9 mouse cellular contexts compared by ENCODE assay signal in the genomic region with DNA sequence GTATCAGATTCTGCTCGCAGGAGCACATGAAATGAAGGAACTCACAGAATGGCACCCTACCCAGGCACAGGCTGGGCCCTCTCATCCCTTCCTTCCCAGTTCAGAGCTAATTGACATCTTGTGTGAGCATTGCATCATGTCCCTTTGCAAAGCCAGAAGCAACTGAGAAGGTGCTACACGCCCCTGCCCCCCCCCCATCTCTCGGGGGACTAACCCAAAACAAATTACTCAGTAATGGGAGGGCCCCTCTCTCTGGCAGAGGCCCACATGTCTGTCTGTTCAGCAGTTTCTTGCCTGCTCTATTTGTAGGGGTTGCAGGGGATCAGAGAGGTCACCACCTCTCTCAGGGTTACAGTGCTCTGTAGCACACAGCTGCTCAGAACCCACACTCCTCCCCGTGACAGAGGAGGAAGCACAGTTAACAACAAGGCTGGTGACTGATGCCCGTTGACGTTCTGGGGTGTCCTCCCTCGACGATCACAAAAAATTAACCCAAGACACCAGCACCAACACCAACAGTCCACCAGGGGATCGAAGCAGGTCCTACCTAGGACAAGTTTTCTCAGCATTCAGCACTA.
DNase-seq lines count a peak whose midpoint lies in the region; ATAC-seq and TF ChIP-seq lines count a peak whose summit lies in the region.
"Had no signal": no experiment of that assay in that cellular context is flagged by ENCODE, and none has a peak within 500 bp of the region (broad histone marks: within the 10 kb centered on the region; RNA-seq: fewer than 3 reads in every experiment).

No protein-coding gene starts in this region.

- H3K4me1 ChIP-seq in ES-E14 (ENCODE audit: control insufficient read depth in 2 of 2, insufficient read depth in 2 of 2, low read length in 2 of 2, poor library complexity in 1 of 2): peaks cover 25 to 38% of the 10 kb centered on the region in 2 experiments
- peaks cover 51% of the 10 kb centered on the region for H3K4me1 ChIP-seq in embryonic facial prominence, embryonic 15.5 days
- H3K4me1 ChIP-seq in heart, embryonic 16.5 days (ENCODE audit: control insufficient read depth, insufficient read depth, low read length): peaks cover 72% of the 10 kb centered on the region
- peaks cover 88% of the 10 kb centered on the region for H3K4me1 ChIP-seq in kidney, embryonic 16.5 days (ENCODE audit: insufficient read depth, low read length)
- H3K4me1 ChIP-seq in thymus, adult 2 months (replicated peaks; ENCODE audit: control insufficient read depth, insufficient read depth, low read length): peaks cover 59% of the 10 kb centered on the region

- 45% methylated on average over 9 of the region's 9 CpGs for WGBS in embryonic facial prominence, embryonic 15.5 days
- WGBS in heart, embryonic 16.5 days: 47% methylated on average over 9 of the region's 9 CpGs
- whole genome bisulfite sequencing in kidney, embryonic 16.5 days: 18% methylated on average over 9 of the region's 9 CpGs
- 8% methylated on average over 9 of the region's 9 CpGs for WGBS in thymus, adult 2 months

- no peak overlapping the region for H3K4me3 ChIP-seq in ES-E14 (ENCODE audit: insufficient read depth in 1 of 2, low read depth in 1 of 2, low read length in 2 of 2, poor library complexity in 1 of 2, severe bottlenecking in 1 of 2)
- H3K4me3 ChIP-seq in embryonic facial prominence, embryonic 15.5 days (replicated peaks): no peak overlapping the region
- H3K4me3 ChIP-seq in heart, embryonic 16.5 days (ENCODE audit: low read length): no peak overlapping the region
- no peak overlapping the region for H3K4me3 ChIP-seq in kidney, embryonic 16.5 days (ENCODE audit: low read length)
- no peak overlapping the region for H3K4me3 ChIP-seq in thymus, adult 2 months (ENCODE audit: control insufficient read depth, insufficient read depth, low read length)
- H3K4me3 ChIP-seq: embryonic facial prominence, embryonic 13.5 days; neural tube, embryonic 12.5 days had no signal

- ATAC-seq in embryonic facial prominence, embryonic 15.5 days (ENCODE audit: insufficient number of reproducible peaks, low FRiP score, low TSS enrichment, low read depth): no peak
- peak; percentile 43; the same call in 1 of the 2 replicates for ATAC-seq in heart, embryonic 16.5 days (replicated peaks; ENCODE audit: extremely low read depth, insufficient read depth, low FRiP score)
- ATAC-seq in kidney, embryonic 16.5 days (ENCODE audit: low FRiP score, low TSS enrichment): peak; percentile 58
- 0 out of 2 replicates have a peak, but pooled peaks have one; percentile 38 for ATAC-seq in megakaryocyte-erythroid progenitor cell, adult 5-6 weeks (replicated peaks; ENCODE audit: low FRiP score, low TSS enrichment, poor library complexity, severe bottlenecking)

- no peak for TF ChIP-seq CTCF in thymus, adult 2 months (IDR thresholded peaks at IDR 0.05; ENCODE audit: borderline replicate concordance, control insufficient read depth, extremely low read depth, insufficient read depth, low read length, poor library complexity)

- H3K9me3 ChIP-seq in ES-E14 (ENCODE audit: control insufficient read depth, insufficient read depth, low read depth, low read length): no peaks in the 10 kb centered on the region
- no peaks in the 10 kb centered on the region for H3K9me3 ChIP-seq in embryonic facial prominence, embryonic 15.5 days (replicated peaks)
- no peaks in the 10 kb centered on the region for H3K9me3 ChIP-seq in heart, embryonic 16.5 days (replicated peaks; ENCODE audit: control insufficient read depth, low read length)
- H3K9me3 ChIP-seq in kidney, embryonic 16.5 days (ENCODE audit: low read length): no peaks in the 10 kb centered on the region
- H3K9me3 ChIP-seq: embryonic facial prominence, embryonic 13.5 days; neural tube, embryonic 12.5 days had no signal

- H3K4me2 ChIP-seq in embryonic facial prominence, embryonic 15.5 days (replicated peaks): no peak overlapping the region
- no peak overlapping the region for H3K4me2 ChIP-seq in heart, embryonic 16.5 days (ENCODE audit: low read depth, low read length)
- 0 out of 2 replicates have a peak overlapping the region, but pooled peaks have one; percentile 8 for H3K4me2 ChIP-seq in kidney, embryonic 16.5 days (replicated peaks; ENCODE audit: low read depth, low read length)
- H3K4me2 ChIP-seq: neural tube, embryonic 12.5 days had no signal

- H3K27me3 ChIP-seq in embryonic facial prominence, embryonic 15.5 days: no peaks in the 10 kb centered on the region
- H3K27me3 ChIP-seq in heart, embryonic 16.5 days (ENCODE audit: control insufficient read depth, insufficient read depth, low read length): no peaks in the 10 kb centered on the region
- H3K27me3 ChIP-seq in kidney, embryonic 16.5 days (ENCODE audit: insufficient read depth, low read length): no peaks in the 10 kb centered on the region
- no peaks in the 10 kb centered on the region for H3K27me3 ChIP-seq in thymus, adult 2 months (ENCODE audit: control insufficient read depth, insufficient read depth, low read length)
- H3K27me3 ChIP-seq: embryonic facial prominence, embryonic 13.5 days; neural tube, embryonic 12.5 days had no signal

- no peak for DNase-seq in ES-E14 (ENCODE audit: low read depth, low spot score)
- peak; percentile 59 for DNase-seq in thymus, adult 2 months
- no peak for DNase-seq in right cerebral cortex, postnatal 4 days

- TF ChIP-seq POLR2A in thymus, adult 2 months (IDR thresholded peaks at IDR 0.05; ENCODE audit: control insufficient read depth, extremely low read depth, insufficient read depth, low read length, poor library complexity): no peak

- peak overlapping the region; percentile 20; the same call in 1 of the 2 replicates for H3K9ac ChIP-seq in ES-E14 (ENCODE audit: insufficient read depth, low read depth, low read length, poor library complexity, severe bottlenecking)
- no peak overlapping the region for H3K9ac ChIP-seq in embryonic facial prominence, embryonic 15.5 days
- no peak overlapping the region for H3K9ac ChIP-seq in heart, embryonic 16.5 days (ENCODE audit: low read length)
- H3K9ac ChIP-seq in kidney, embryonic 16.5 days (replicated peaks; ENCODE audit: low read length): no peak overlapping the region; the same call in 1 of the 2 replicates
- H3K9ac ChIP-seq: embryonic facial prominence, embryonic 13.5 days; neural tube, embryonic 12.5 days had no signal

- peaks cover 2% of the 10 kb centered on the region; the same call in 1 of the 2 replicates for H3K36me3 ChIP-seq in ES-E14 (ENCODE audit: control insufficient read depth, insufficient read depth, low read length, poor library complexity, severe bottlenecking)
- H3K36me3 ChIP-seq in embryonic facial prominence, embryonic 15.5 days: no peaks in the 10 kb centered on the region
- no peaks in the 10 kb centered on the region for H3K36me3 ChIP-seq in heart, embryonic 16.5 days (ENCODE audit: control insufficient read depth, insufficient read depth)
- no peaks in the 10 kb centered on the region; the same call in 1 of the 2 replicates for H3K36me3 ChIP-seq in kidney, embryonic 16.5 days (ENCODE audit: insufficient read depth, low read length)
- no peaks in the 10 kb centered on the region for H3K36me3 ChIP-seq in thymus, adult 2 months (ENCODE audit: control insufficient read depth, insufficient read depth, low read length)
- H3K36me3 ChIP-seq: embryonic facial prominence, embryonic 13.5 days; neural tube, embryonic 12.5 days had no signal

- in situ Hi-C loops in ES-E14 (cut with MboI; ENCODE audit: low sequenced_read_pairs in 2 of 2, unreplicated experiment in 2 of 2): no loop called here

- peak overlapping the region; percentile 53 for H3K27ac ChIP-seq in ES-E14 (ENCODE audit: insufficient read depth, low read depth, low read length, poor library complexity, severe bottlenecking)
- H3K27ac ChIP-seq in embryonic facial prominence, embryonic 15.5 days (replicated peaks): 0 out of 2 replicates have a peak overlapping the region, but pooled peaks have one; percentile 17
- H3K27ac ChIP-seq in heart, embryonic 16.5 days (ENCODE audit: low read length): no peak overlapping the region
- H3K27ac ChIP-seq in kidney, embryonic 16.5 days (ENCODE audit: low read length): peak overlapping the region; percentile 85
- H3K27ac ChIP-seq in thymus, adult 2 months (ENCODE audit: control insufficient read depth, insufficient read depth, low read length): peak overlapping the region; percentile 45; the same call in 1 of the 2 replicates
- H3K27ac ChIP-seq: neural tube, embryonic 12.5 days had no signal

TF ChIP-seq in ES-E14, 5 proteins besides CTCF, POLR2A, EP300 and RAD21:
- no peak for TF ChIP-seq ZNF384 (IDR thresholded peaks at IDR 0.05; ENCODE audit: low read depth, low read length)
- TF ChIP-seq HCFC1 (IDR thresholded peaks at IDR 0.05; ENCODE audit: borderline replicate concordance, insufficient read depth, low read length): no peak
- no peak for TF ChIP-seq CHD2 (IDR thresholded peaks at IDR 0.05; ENCODE audit: low read depth, low read length)
- no peak for TF ChIP-seq ZC3H11A (IDR thresholded peaks at IDR 0.05; ENCODE audit: borderline replicate concordance, low read depth, low read length)
- 0 out of 2 replicates have a peak, but pooled peaks have one; percentile 17 for TF ChIP-seq MAFK (IDR thresholded peaks at IDR 0.05; ENCODE audit: insufficient read depth, low read depth, low read length)
TF ChIP-seq in ES-E14: peak in this region for 1.
